Mouse (Mus musculus): ENCODE data around the gene Rnaset2b. TPM values are rescaled to one million over a fixed set of nuclear protein-coding genes. Genes with fewer than 3 reads are reported as not detected.
"Not testable (repeated sequence)": the region's sequence is repeated elsewhere in the genome, so short reads cannot be mapped to it uniquely, and the experiment has no call there.

Gene Rnaset2b
- total RNA-seq, 2 experiments from 2014 or later: 33.5 to 36.2 TPM

DNA sequence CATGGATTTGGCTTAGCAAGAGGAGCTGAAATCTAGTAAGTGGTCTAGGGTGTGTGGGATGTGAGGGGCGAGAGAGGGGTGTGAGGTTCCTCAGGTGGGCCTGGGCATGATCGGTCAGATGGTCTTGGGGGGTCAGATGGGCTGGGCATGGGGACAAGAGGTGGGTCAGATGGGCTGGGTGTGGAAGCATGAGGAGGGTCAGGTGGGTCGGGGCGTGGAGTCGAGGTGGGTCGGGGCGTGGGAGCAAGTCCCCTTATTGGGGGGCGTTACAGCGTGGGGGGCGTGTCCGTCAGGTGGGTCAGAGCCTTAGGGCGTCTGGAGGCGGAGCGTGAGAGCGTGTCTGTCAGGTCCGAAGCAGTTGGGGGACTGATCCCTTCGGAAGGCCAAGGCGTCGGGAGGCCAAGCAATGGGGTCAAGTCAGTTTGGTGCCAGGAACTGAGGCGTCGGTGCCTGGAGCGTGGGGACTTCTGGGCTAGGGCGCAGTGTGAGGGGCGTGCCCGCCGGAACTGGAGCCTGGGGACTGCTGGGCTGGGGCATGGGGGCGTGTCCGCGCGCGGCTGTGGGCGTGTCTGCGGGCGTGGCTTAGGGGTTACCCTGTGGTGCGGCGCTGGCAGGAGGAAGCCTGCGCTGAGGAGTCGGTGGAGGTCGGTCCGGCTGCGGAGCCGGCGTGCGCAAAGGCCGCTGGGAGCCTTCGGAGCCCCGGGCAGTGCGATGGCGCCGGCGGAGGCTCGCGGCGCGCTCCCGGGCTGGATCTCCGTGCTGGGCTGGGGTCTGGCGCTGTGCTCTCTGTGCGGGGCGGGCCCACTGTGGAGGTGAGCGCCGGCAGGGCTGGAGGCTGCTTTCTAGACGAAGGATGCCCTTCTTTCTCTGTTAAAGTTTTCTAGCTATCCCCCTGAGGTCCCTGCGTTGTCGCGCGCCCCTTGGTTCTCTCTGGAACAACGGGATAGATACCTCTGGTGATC, 8.1 kb downstream of the Rnaset2b start, which contains the start of gene Gm49721:
Gene Gm49721 (plus strand): TSS at position 618 of the 962 bp plus-strand sequence.
- intact Hi-C loops (cut with DNase I): not testable (repeated sequence)
- DNase-seq (ENCODE audit: low spot score in 2 of 2): peak; percentile 53 to 67

DNA sequence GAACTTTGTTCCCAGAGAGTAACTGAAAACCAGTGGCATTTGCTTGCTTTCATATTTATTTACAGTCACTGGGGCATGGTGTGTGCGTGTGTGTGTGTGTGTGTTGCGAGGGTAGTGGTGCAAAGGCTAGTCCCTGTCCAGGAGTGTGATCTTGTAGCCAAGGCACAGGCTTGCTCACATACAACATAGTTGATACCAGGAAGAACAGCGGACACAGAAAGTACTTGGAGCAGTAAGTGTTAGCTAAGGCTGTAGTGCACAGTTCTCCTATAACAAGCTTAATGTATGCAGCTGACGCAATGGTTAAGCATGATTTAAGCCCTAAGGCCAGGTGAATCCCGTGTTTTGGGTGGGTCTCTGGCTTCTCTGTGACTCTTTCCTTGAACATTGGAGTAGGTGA, 8.9 kb downstream of the Rnaset2b start:
- intact Hi-C loops (cut with DNase I); DNase-seq (ENCODE audit: low spot score in 2 of 2): not testable (repeated sequence)

DNA sequence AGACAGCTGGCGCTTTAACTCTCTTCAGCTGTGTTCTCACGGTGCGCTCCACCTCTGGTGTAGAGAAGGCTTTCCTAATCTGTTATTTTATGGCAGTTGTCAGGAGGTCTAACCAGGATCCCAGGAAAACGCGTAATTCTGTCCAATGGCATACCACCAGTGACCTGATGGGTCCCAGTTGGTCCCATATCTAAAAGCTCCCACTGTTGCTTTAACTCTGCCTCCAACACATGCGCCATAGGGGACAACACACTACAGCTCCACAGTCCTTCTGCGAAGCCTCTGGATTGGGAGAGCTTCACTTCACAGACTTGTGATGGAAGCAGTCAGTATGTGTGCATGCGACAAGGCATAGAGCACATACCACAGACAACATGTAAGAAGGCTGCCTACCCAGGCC, 9.7 kb downstream of the Rnaset2b start:
- DNase-seq (ENCODE audit: low spot score in 2 of 2); intact Hi-C loops (cut with DNase I): not testable (repeated sequence)

- DNase-seq (ENCODE audit: low spot score in 2 of 2); intact Hi-C loops (cut with DNase I): not testable (repeated sequence)
These were observed 15.7 kb downstream of the Rnaset2b start for GRCm38 (mm10) chr17:6986118-6986517.

- DNase-seq (ENCODE audit: low spot score in 2 of 2); intact Hi-C loops (cut with DNase I): not testable (repeated sequence)
These were observed 25.1 kb downstream of the Rnaset2b start for GRCm38 (mm10) chr17:6995504-6995903.

DNA sequence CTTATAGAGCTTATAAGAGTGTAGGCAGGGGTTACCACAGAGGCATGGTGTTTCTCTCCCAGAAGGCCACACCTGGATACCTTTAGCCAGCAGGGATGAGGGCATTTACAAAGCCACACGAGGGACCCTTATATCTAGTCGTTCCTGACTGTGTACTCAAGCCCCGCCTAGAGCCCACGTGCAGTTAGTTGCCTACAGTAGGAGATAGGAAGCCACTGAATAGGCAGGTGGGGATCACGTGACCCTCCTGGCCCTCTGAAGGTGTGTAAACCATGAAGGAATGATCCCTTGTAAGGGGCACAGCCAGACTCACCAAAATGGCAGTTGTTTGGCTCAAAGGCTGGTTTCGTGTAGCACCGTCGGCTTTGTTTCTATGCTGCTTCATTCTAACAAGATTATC, 26.4 kb downstream of the Rnaset2b start:
- DNase-seq (ENCODE audit: low spot score in 2 of 2); intact Hi-C loops (cut with DNase I): not testable (repeated sequence)

DNA sequence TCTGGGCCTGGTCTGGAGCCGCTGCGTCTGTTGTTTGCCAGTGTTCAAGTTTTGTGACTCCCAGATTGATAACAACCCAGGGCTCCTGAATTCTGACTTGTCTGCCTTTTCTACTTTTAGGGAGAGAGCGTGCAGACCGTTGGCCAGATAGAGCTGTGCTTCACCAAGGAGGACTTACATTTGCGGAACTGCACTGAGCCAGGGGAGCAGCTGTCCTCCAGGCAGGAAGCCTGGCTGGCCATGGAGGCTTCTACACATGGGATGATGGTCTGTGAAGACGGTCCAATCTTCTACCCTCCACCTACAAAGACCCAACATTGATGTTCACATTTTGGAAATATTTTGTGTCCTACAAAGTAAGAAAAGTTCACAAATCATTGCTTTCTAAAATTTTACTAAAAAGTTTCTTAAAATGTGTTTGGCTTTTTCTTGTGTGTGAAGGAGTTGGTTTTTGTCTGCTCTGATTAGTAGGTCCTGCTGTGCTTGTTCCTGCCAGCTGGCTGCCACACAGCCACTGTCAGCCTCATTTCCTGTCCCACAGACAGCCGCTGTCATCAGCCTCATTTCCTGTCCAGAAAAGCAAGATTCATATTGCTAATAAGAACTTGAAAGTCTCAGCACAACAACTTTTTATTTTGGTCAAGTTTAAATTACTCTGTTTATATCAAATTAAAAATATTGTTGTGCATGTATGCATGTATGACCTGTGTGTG, 27.5 kb downstream of the Rnaset2b start:
- intact Hi-C loops (cut with DNase I); DNase-seq (ENCODE audit: low spot score in 2 of 2): not testable (repeated sequence)

DNA sequence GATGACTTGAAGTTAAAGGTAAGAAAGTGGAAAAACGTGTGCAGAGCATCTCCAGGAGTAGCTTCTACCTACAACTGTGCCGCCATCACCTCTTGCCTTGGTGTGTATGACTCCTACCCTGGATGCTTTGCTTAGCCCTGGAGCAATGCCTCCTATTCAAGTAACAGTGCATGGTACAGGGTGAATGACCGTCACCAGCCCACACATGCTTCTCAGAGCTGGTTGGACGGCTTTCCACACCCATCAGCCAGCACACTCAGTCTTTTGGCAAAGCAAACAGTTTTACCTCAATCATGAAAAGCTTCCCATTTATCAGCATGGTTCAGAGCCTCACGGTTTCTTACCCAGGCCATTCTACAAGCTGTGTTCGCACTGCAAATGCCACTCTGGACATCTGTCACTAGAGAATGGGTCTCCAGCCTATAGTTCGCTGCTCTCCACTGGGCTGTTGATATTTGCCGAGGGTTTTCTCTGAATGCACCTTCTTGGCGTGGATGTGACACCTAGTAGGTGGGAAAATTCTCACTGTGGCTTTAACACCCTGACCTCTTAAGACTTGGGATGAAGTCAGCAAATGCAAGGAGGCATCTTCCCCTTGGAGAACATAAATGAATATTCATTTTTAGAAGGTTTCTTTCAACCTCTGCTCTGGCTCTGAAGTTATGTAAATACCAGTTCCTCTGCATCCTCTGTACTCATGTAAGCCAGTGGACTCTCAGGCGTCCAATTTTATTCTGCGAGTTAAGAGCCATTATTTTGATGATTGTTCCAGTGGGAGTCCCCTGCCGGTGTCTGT, 31.6 kb downstream of the Rnaset2b start:
- intact Hi-C loops (cut with DNase I); DNase-seq (ENCODE audit: low spot score in 2 of 2): not testable (repeated sequence)

GRCm38 (mm10) chr17:7003392-7003791, 33.0 kb downstream of the Rnaset2b start:
- DNase-seq (ENCODE audit: low spot score in 2 of 2); intact Hi-C loops (cut with DNase I): not testable (repeated sequence)

DNA sequence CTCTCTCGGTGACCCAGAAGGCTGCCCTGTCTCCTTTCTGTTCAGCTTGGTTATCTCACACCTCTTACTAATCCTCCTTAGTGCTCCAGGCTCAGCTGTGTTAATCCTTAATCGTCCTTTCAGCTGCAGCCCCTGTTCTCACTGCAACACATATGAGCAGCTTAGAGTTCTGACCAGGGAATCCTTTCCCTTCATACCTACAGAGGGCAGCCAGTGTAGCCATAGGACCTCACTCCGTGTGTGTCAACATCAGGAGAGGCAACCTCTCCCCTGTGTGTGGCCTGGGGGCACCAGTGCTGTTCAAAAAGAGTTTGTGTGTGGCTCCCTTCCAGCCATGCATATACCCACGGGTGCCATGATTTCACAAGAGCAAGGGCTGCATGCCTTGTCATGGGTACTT, 35.2 kb downstream of the Rnaset2b start:
- intact Hi-C loops (cut with DNase I); DNase-seq (ENCODE audit: low spot score in 2 of 2): not testable (repeated sequence)

GRCm38 (mm10) chr17:7008885-7009284, 38.5 kb downstream of the Rnaset2b start:
- intact Hi-C loops (cut with DNase I); DNase-seq (ENCODE audit: low spot score in 2 of 2): not testable (repeated sequence)

DNA sequence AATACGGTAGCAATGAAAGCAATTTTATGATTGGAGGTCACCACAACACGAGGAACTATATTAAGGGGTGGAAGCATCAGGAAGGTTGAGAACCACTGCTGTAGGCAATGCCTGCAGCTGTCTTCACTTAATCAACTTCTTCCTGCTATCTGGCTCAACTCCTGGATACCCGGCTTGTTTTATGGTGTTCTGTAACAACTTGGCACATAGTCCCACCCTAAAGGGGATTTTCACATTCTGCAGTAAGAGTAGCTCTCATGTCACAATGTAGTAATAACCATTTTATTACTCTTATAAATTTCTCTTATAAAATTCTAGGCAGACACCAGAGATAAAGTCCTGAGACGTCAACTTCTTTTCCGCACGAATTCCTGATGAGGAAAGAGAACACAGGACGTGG, 39.0 kb downstream of the Rnaset2b start:
- DNase-seq (ENCODE audit: low spot score in 2 of 2); intact Hi-C loops (cut with DNase I): not testable (repeated sequence)

DNA sequence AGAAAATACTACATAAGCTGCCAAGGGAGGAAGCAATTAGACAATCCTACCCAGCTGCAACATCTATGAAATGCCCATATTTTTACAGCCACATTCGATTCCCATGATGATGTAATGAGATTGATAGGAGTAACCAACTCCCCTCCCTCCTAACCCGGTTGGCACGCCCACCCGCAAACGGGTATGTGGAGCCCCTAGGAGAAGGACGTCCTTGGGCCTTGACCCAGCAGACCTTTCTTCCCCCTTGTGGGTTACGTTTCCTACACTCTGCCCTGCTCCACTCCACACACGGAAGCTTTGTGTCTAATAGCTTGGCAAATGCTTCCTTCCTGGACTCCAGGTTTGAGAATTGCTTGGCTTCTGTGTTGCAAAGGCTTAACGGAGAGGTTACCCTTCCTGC, 39.5 kb downstream of the Rnaset2b start:
- DNase-seq (ENCODE audit: low spot score in 2 of 2); intact Hi-C loops (cut with DNase I): not testable (repeated sequence)

DNA sequence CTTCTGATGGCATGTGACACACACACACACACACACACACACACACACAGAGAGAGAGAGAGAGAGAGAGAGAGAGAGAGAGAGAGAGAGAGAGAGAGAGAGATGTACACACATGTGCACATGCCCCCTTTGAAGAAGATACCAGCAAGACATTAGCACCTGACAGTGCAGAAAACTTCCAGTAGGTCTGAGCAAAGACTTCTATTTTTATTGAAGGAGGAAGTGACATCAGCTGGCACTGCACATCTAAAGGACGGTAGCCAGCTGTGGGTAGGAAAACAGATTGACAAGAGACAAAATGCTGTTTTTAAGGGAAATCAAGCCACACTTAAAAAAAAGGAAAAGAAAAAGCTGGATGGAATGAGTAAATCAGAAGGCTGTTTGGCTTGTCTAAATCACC, 43.8 kb downstream of the Rnaset2b start:
- intact Hi-C loops (cut with DNase I); DNase-seq (ENCODE audit: low spot score in 2 of 2): not testable (repeated sequence)

DNA sequence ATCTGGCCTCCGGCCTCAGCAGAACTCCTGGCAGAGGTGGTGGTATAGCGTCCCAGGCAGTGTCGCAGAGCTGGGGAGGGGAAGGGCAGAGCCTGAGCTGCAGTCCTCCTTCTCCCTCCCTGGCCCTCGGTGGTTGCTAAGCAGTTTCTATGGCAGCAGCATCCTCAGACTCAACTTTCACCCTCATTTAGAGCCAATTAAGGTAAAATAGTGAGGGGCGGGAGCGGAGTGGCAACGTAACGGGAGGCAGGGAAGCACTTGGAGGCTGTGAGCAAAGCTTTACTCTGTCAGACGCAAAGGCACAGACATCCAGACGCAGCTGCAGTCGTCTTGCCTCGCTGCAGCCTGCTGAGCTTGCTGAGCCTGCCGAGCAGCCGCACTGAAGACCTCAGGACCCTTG, 54.8 kb downstream of the Rnaset2b start, which contains the start of gene Gm1604a:
Gene Gm1604a (plus strand): TSS at position 312 of the 400 bp plus-strand sequence.
- intact Hi-C loops (cut with DNase I): not testable (repeated sequence)
- peak; percentile 23 to 40 for DNase-seq (ENCODE audit: low spot score in 2 of 2)

- DNase-seq (ENCODE audit: low spot score in 2 of 2); intact Hi-C loops (cut with DNase I): not testable (repeated sequence)
These were observed 55.4 kb downstream of the Rnaset2b start for GRCm38 (mm10) chr17:7025764-7026346.

GRCm38 (mm10) chr17:7030204-7030603, 59.8 kb downstream of the Rnaset2b start:
- intact Hi-C loops (cut with DNase I): not testable (repeated sequence)

DNA sequence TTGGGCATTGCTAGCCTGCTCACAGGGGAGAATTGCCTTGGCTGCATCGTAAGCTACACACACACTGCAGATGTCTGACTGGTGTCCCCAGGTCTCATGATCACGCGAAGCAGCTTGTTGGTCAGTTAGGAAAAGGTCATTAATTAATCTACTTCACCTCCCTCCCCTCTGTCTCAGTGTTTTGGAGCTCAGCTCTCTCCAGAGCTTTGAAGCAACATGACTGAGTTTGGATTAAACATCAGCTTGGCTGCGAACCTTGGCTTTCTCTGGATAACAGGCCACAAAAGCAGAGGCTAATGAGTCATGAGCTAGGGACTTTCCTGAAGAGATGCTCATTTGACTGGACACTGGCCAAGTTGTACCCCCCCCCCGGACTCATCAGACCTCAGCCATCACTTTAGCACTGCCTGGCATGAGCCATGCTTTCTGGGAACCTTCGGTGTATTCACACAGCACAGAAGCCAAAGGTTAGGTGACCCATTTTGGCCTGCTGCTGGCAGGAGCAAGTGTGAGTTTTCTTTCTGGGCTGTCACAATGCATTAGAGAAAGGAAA, 60.3 kb downstream of the Rnaset2b start:
- DNase-seq (ENCODE audit: low spot score in 2 of 2); intact Hi-C loops (cut with DNase I): not testable (repeated sequence)

More at GRCm38 (mm10) chr17:7030204-7030603, 59.8 kb downstream of the Rnaset2b start:
- not testable (repeated sequence) for DNase-seq (ENCODE audit: low spot score in 2 of 2)

Data from left cerebral cortex, postnatal 36 days (tissue).